Mouse (Mus musculus): Measurements from ENCODE around the gene Zan. TPM values are rescaled to one million over a fixed set of nuclear protein-coding genes. Genes with fewer than 3 reads are reported as not detected.

Gene Zan
- 0.79 and 0.96 TPM in 2 replicates for polyA plus RNA-seq (2015; fragmentation: Nextera tagmentation; extraction: Ambion mirVana)

GRCm38 (mm10) chr5:137476964-137477363, at the start of gene Zan:
Gene Zan (minus strand): TSS chr5:137477064.
- Histone ChIP-seq H3K4me2 (replicated peaks; ENCODE audit: low read depth) (no peak within 1 kb of the TSS), H3K9me3 (ENCODE audit: control insufficient read depth, low read length) (no peaks in the 10 kb centered on the region), H3K4me1 (replicated peaks; ENCODE audit: control insufficient read depth, insufficient read depth) (no peaks in the 10 kb centered on the region), H3K27me3 (ENCODE audit: control insufficient read depth, insufficient read depth, low read length) (no peaks in the 10 kb centered on the region), H3K36me3 (ENCODE audit: control insufficient read depth, insufficient read depth, low read length) (no peaks in the 10 kb centered on the region), H3K9ac (ENCODE audit: low read length) (no peak within 1 kb of the TSS), H3K4me3 (ENCODE audit: low read depth, low read length) (no peak within 1 kb of the TSS), H3K27ac (replicated peaks) (no peak within 1 kb of the TSS)
- DNase-seq (ENCODE audit: low spot score) (no peak), ATAC-seq (ENCODE audit: low FRiP score, low TSS enrichment) (no peak)
- 85% methylated on average over 5 of the region's 5 CpGs for WGBS
- no peak for TF ChIP-seq EP300 (optimal IDR thresholded peaks at IDR 0.05)
- no peak for TF ChIP-seq CTCF (IDR thresholded peaks at IDR 0.05; ENCODE audit: low read depth)

- peak; percentile 32 for TF ChIP-seq CTCF (IDR thresholded peaks at IDR 0.05; ENCODE audit: low read depth)
- TF ChIP-seq EP300 (optimal IDR thresholded peaks at IDR 0.05): no peak
- H3K9ac ChIP-seq (ENCODE audit: low read length): no peak overlapping the region; the same call in 1 of the 2 replicates
- 0 out of 2 replicates have a peak overlapping the region, but pooled peaks have one; percentile 2 for H3K27ac ChIP-seq (replicated peaks)
- peaks cover 2% of the 10 kb centered on the region for H3K4me1 ChIP-seq (replicated peaks; ENCODE audit: control insufficient read depth, insufficient read depth)
- peak; percentile 82 for DNase-seq (ENCODE audit: low spot score)
- no peaks in the 10 kb centered on the region for H3K9me3 ChIP-seq (ENCODE audit: control insufficient read depth, low read length)
- peak; percentile 55 for ATAC-seq (ENCODE audit: low FRiP score, low TSS enrichment)
- H3K4me2 ChIP-seq (replicated peaks; ENCODE audit: low read depth): no peak overlapping the region
- no peak overlapping the region for H3K4me3 ChIP-seq (ENCODE audit: low read depth, low read length)
- H3K27me3 ChIP-seq (ENCODE audit: control insufficient read depth, insufficient read depth, low read length): no peaks in the 10 kb centered on the region
- 40% methylated on average over 16 of the region's 16 CpGs for WGBS
- H3K36me3 ChIP-seq (ENCODE audit: control insufficient read depth, insufficient read depth, low read length): peaks cover 63% of the 10 kb centered on the region
Measured at GRCm38 (mm10) chr5:137526192-137526936, 49.5 kb upstream of the Zan start.

- no peaks in the 10 kb centered on the region for H3K27me3 ChIP-seq (ENCODE audit: control insufficient read depth, insufficient read depth, low read length)
- 70% methylated on average over 16 of the region's 16 CpGs for WGBS
- H3K27ac ChIP-seq (replicated peaks): no peak overlapping the region
- H3K4me2 ChIP-seq (replicated peaks; ENCODE audit: low read depth): no peak overlapping the region
- TF ChIP-seq CTCF (IDR thresholded peaks at IDR 0.05; ENCODE audit: low read depth) (no peak), EP300 (optimal IDR thresholded peaks at IDR 0.05) (no peak)
- no peak overlapping the region for H3K4me3 ChIP-seq (ENCODE audit: low read depth, low read length)
- H3K36me3 ChIP-seq (ENCODE audit: control insufficient read depth, insufficient read depth, low read length): peaks cover 72% of the 10 kb centered on the region
- H3K9ac ChIP-seq (ENCODE audit: low read length): no peak overlapping the region
- ATAC-seq (ENCODE audit: low FRiP score, low TSS enrichment) (no peak), DNase-seq (ENCODE audit: low spot score) (no peak)
- H3K9me3 ChIP-seq (ENCODE audit: control insufficient read depth, low read length): no peaks in the 10 kb centered on the region
- peaks cover 2% of the 10 kb centered on the region for H3K4me1 ChIP-seq (replicated peaks; ENCODE audit: control insufficient read depth, insufficient read depth)
Measured at GRCm38 (mm10) chr5:137525511-137525910, 48.6 kb upstream of the Zan start.

GRCm38 (mm10) chr5:137524671-137525070, 47.8 kb upstream of the Zan start:
- 83% methylated on average over 9 of the region's 13 CpGs for WGBS
- no peak for DNase-seq (ENCODE audit: low spot score)
- Histone ChIP-seq H3K9ac (ENCODE audit: low read length) (no peak overlapping the region), H3K27me3 (ENCODE audit: control insufficient read depth, insufficient read depth, low read length) (no peaks in the 10 kb centered on the region), H3K27ac (replicated peaks) (no peak overlapping the region), H3K4me2 (replicated peaks; ENCODE audit: low read depth) (no peak overlapping the region), H3K4me1 (replicated peaks; ENCODE audit: control insufficient read depth, insufficient read depth) (no peaks in the 10 kb centered on the region), H3K9me3 (ENCODE audit: control insufficient read depth, low read length) (no peaks in the 10 kb centered on the region), H3K36me3 (ENCODE audit: control insufficient read depth, insufficient read depth, low read length) (peaks cover 76% of the 10 kb centered on the region), H3K4me3 (ENCODE audit: low read depth, low read length) (no peak overlapping the region)
- no peak for ATAC-seq (ENCODE audit: low FRiP score, low TSS enrichment)
- TF ChIP-seq CTCF (IDR thresholded peaks at IDR 0.05; ENCODE audit: low read depth) (no peak), EP300 (optimal IDR thresholded peaks at IDR 0.05) (no peak)

- Histone ChIP-seq H3K27ac (replicated peaks) (no peak overlapping the region), H3K4me3 (ENCODE audit: low read depth, low read length) (no peak overlapping the region), H3K9me3 (ENCODE audit: control insufficient read depth, low read length) (no peaks in the 10 kb centered on the region), H3K4me2 (replicated peaks; ENCODE audit: low read depth) (no peak overlapping the region), H3K27me3 (ENCODE audit: control insufficient read depth, insufficient read depth, low read length) (no peaks in the 10 kb centered on the region), H3K9ac (ENCODE audit: low read length) (no peak overlapping the region), H3K36me3 (ENCODE audit: control insufficient read depth, insufficient read depth, low read length) (peaks cover 71% of the 10 kb centered on the region), H3K4me1 (replicated peaks; ENCODE audit: control insufficient read depth, insufficient read depth) (no peaks in the 10 kb centered on the region)
- DNase-seq (ENCODE audit: low spot score): no peak
- WGBS: 93% methylated on average over 8 of the region's 8 CpGs
- no peak for TF ChIP-seq EP300 (optimal IDR thresholded peaks at IDR 0.05)
- TF ChIP-seq CTCF (IDR thresholded peaks at IDR 0.05; ENCODE audit: low read depth): no peak
- no peak for ATAC-seq (ENCODE audit: low FRiP score, low TSS enrichment)
Measured at GRCm38 (mm10) chr5:137524251-137524515, 47.3 kb upstream of the Zan start.

GRCm38 (mm10) chr5:137523396-137524250, 46.8 kb upstream of the Zan start:
- Histone ChIP-seq H3K27ac (replicated peaks) (no peak overlapping the region), H3K9ac (ENCODE audit: low read length) (no peak overlapping the region), H3K27me3 (ENCODE audit: control insufficient read depth, insufficient read depth, low read length) (no peaks in the 10 kb centered on the region), H3K4me1 (replicated peaks; ENCODE audit: control insufficient read depth, insufficient read depth) (no peaks in the 10 kb centered on the region), H3K9me3 (ENCODE audit: control insufficient read depth, low read length) (no peaks in the 10 kb centered on the region), H3K4me2 (replicated peaks; ENCODE audit: low read depth) (no peak overlapping the region), H3K36me3 (ENCODE audit: control insufficient read depth, insufficient read depth, low read length) (peaks cover 69% of the 10 kb centered on the region), H3K4me3 (ENCODE audit: low read depth, low read length) (no peak overlapping the region)
- 79% methylated on average over 25 of the region's 25 CpGs for WGBS
- DNase-seq (ENCODE audit: low spot score): no peak
- no peak for TF ChIP-seq EP300 (optimal IDR thresholded peaks at IDR 0.05)
- TF ChIP-seq CTCF (IDR thresholded peaks at IDR 0.05; ENCODE audit: low read depth): peak; percentile 22; the same call in 1 of the 2 replicates
- no peak for ATAC-seq (ENCODE audit: low FRiP score, low TSS enrichment)

Data from stomach, postnatal 0 days (tissue).